Mouse (Mus musculus) left cerebral cortex, postnatal 14 days (tissue): ENCODE results near the gene Rps21. TPM values are rescaled to one million over a fixed set of nuclear protein-coding genes. Genes with fewer than 3 reads are reported as not detected.

Source experiments
- DNase-seq, 2 experiments: peaks; one replicate each; pipeline ENCODE4 v3.0.0; 2021 to 2022; ENCODE audit warnings: low spot score in 2 of 2, mixed read lengths in 1 of 2
- intact Hi-C: fragments of 180-260 bp; cut with DNase I; formaldehyde crosslinking; loops from one replicate; pipeline ENCODE4 v1.15.1; 2025
- total RNA-seq, 2 experiments: library from RNA; stranded (reverse); gene quantifications; 2 replicates each; pipeline ENCODE4 v1.2.3; 2021

Gene Rps21
- total RNA-seq, 2 experiments from 2014 or later = 565 to 568 TPM

- peak; percentile 93 to 96 for DNase-seq
- intact Hi-C loops = loop anchor here (2.0 to 10.0 kb wide), 3 partner anchors 159 to 501 kb away; partner anchors contain the start of genes Bhlhe23 and Mrgbp
Observed at GRCm38 (mm10) chr2:180273394-180274244, 16.4 kb downstream of the Rps21 start, which contains the start of gene Cables2. Gene Cables2, minus strand, starts transcription at chr2:180273496.

- intact Hi-C loops = loop anchor here (2.0 to 10.0 kb wide), 3 partner anchors 158 to 500 kb away; partner anchors contain the start of genes Bhlhe23 and Mrgbp
Observed at GRCm38 (mm10) chr2:180274523-180274922, 17.3 kb downstream of the Rps21 start.

GRCm38 (mm10) chr2:180275836-180276235 lies 18.7 kb downstream of the Rps21 start:
- peak; percentile 77 to 83 for DNase-seq
- intact Hi-C loops = loop anchor here (1.0 to 10.0 kb wide), 4 partner anchors 71 to 499 kb away; partner anchors contain the start of genes Bhlhe23 and Mrgbp

More at GRCm38 (mm10) chr2:180274523-180274922, 17.3 kb downstream of the Rps21 start:
- no peak for DNase-seq

DNA sequence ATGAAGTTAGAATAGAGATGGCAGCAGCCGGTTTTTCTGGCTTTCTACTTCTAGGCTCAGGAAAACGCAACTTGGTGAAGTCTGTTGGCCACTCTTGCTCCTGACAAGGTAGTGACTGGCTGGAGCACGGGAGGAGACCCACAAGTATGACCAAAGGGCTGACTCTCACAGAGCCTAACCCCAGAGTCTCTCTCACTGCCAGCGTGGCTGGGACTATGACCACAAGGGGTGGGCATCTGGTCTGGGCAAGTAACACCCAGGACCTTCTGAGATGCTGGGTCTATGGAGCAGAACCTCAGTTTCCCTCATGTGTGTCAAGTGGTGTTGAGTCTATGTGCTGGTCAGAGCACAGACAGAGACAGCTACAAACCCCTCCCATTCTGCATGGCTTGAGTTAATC lies 19.2 kb downstream of the Rps21 start:
- intact Hi-C loops = loop anchor here (1.0 to 10.0 kb wide), 2 partner anchors 71 to 498 kb away; partner anchors contain the start of gene Bhlhe23

DNA sequence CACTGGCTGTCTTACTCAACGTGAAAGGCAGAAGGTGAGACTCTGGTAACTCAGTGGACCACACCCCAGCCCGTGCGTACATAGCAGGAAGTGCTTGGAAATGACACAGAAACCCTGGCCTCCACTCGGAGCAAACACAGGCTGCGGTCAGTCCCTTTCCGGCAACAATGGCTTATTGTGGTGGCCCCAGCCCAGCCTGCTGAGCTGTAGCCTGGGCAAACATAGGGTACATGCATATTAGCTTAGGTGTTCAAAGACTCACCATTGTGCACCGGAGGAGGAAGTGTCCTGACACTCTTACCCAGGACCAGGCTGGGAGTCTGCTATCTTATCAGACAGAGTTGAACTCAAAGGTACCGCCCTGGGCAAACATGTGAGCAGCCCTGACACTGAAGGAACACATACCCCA lies 19.7 kb downstream of the Rps21 start:
- DNase-seq = no peak
- intact Hi-C loops = loop anchor here (1.0 to 10.0 kb wide), 2 partner anchors 70 to 498 kb away; partner anchors contain the start of gene Bhlhe23

More for the DNA sequence above, 19.2 kb downstream of the Rps21 start:
- no peak for DNase-seq

DNA sequence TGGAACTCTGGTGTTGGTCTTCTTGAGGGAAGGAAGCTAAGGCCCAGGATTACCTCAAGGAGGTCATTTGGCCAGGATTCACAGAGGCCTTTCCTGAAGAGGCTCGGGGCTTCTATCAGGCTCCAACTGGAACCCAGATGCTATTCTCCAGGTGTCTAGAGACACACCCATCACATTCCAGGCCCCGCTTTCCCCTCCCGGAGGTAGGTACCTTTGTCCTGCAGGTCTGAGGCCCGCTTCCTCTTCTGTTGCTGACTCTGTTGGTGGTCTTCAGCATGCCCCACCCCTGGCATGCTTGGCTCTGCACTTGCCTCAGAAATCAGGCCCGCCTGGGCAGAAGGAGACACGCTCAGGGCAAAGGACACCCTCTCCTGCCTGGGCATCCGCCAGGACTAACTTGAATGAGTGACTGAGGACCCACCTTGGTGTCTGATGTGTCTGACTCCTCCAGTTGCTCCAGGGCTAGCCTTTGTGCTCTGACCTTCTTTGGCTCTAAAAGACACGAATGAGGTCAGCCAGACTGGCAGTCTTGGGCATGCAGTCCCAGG lies 20.7 kb downstream of the Rps21 start:
- DNase-seq = no peak
- intact Hi-C loops = loop anchor here (10.0 kb wide), 1 partner anchor 497 kb away; the partner anchor contains the start of gene Bhlhe23

DNA sequence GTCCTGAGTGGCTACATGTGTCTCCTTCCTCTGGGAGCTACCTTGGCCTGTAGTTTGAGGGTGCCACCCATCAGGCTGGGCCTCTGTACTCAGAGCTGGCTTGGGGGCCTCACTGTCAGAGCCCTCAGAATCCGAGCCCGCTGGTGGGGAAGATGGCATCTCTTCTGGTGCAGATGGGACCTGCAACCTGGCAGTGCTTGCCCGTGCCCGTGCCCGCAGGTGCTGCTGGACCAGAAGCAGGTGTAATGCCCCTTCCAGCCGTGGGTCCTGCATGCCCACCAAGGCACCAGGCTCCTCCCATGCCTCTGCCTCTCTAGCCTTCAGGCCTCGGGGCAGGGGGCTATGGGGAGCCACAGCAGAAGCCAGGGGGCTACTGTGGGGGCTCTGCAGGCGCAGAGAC lies 22.1 kb downstream of the Rps21 start:
- DNase-seq = no peak
- intact Hi-C loops = loop anchor here (10.0 kb wide), 1 partner anchor 495 kb away; the partner anchor contains the start of gene Bhlhe23

- no peak for DNase-seq
- intact Hi-C loops = no loop called here
Observed at GRCm38 (mm10) chr2:180288966-180289365, 31.8 kb downstream of the Rps21 start.

- DNase-seq = no peak
- intact Hi-C loops = no loop called here
Observed at GRCm38 (mm10) chr2:180289440-180290108, 32.4 kb downstream of the Rps21 start, which contains the start of gene Rbbp8nl. Gene Rbbp8nl, minus strand, starts transcription at chr2:180289879.

GRCm38 (mm10) chr2:180290503-180290902 lies 33.3 kb downstream of the Rps21 start:
- intact Hi-C loops = no loop called here
- DNase-seq = no peak

DNA sequence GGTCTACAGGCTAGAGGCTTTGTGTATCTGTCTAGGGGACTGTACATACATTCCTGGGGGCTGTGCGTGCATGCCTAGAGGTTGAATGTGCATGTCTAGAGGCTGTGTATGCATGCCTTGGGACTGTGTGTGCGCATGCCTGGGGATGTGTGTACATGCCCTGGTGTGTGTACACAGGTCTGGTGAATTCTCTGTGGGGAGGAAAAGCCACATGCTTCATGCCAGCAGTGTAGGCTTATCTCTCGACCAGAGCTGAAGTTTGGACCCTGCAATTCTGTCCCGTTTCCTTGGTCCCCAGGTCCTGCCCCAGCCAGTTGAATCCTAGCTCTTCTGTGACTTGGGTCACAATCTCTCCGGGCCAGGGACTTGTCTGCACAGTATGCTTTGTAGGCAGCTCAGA lies 34.4 kb downstream of the Rps21 start:
- DNase-seq = no peak
- intact Hi-C loops = no loop called here

GRCm38 (mm10) chr2:180292026-180292425 lies 34.8 kb downstream of the Rps21 start:
- intact Hi-C loops = no loop called here
- DNase-seq = no peak

DNA sequence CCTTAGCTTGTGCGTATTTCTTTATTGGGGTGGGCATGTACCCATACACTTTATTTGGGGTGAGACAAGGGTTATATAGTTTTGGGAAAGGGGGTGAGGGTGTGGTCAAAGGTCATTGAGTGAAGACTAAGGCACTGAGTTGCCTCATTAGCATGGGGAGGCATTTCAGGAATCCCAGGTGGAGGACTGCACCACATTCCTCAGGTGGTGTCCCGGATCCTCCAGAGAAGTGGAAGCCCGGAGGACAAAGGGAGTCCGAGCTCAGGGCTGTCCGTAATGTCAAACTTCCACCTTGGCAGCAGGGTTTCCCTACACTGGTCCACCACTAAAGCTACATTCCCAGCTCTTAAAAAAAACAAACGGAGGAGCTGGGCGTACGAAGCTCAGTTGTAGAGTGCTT lies 35.7 kb downstream of the Rps21 start:
- no peak for DNase-seq
- intact Hi-C loops = no loop called here

DNA sequence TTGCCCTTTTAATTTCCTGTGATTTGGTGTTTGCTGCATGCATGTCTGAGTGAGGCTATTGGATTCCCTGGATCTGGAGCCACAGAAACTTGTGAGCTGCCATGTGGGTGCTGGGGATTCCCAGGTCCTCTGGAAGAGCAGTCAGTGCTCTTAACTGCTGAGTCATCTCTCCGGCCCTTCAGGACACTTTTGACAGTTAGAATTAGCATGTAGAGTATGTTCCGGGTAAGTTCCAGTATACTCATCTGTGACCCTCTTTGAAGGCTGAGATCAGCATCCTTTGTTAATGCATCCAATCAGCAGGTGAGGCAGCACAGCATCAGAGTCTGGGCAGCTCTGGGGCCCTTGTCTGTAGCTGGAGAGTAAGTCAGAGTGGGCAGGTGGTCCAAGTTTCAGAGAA lies 43.1 kb downstream of the Rps21 start:
- no peak for DNase-seq
- intact Hi-C loops = no loop called here

GRCm38 (mm10) chr2:180300771-180301170 lies 43.6 kb downstream of the Rps21 start:
- intact Hi-C loops = no loop called here
- no peak for DNase-seq

GRCm38 (mm10) chr2:180302201-180302600 lies 45.0 kb downstream of the Rps21 start:
- DNase-seq = no peak
- intact Hi-C loops = no loop called here

GRCm38 (mm10) chr2:180303468-180303867 lies 46.3 kb downstream of the Rps21 start:
- intact Hi-C loops = no loop called here
- DNase-seq = no peak

- intact Hi-C loops = no loop called here
Observed at GRCm38 (mm10) chr2:180304554-180304953, 47.4 kb downstream of the Rps21 start.

DNA sequence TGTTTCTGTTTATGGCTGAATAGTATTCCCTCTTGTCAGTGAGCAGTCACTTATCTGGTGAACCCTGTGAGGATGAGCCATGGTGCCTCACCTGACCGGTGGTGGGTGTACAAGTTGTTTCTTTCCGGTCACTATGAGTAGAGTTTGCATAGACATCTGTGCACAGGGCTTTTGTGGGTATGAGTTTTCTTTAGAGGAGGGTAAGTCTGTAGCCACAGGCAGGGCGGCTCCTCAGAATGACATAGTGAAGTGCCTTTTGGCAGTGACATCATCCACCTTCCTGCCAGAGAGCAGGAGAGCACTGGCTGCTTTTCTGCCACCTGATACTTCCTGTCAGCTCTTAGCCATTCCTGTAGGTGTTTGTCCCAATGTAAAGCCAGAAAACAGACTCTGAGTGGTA lies 48.3 kb downstream of the Rps21 start:
- intact Hi-C loops = no loop called here
- no peak for DNase-seq

More at GRCm38 (mm10) chr2:180304554-180304953, 47.4 kb downstream of the Rps21 start:
- DNase-seq = no peak

GRCm38 (mm10) chr2:180306009-180306408 lies 48.8 kb downstream of the Rps21 start:
- intact Hi-C loops = no loop called here
- DNase-seq = no peak
